Mouse (Mus musculus) forebrain, embryonic 11.5 days (tissue): ENCODE measurements around the gene Dusp2. TPM values are rescaled to one million over a fixed set of nuclear protein-coding genes. Genes with fewer than 3 reads are reported as not detected.

ENCODE experiments used
- ATAC-seq: fragments of 200-750 bp; cut with Nextera tagmentation; replicated peaks from 2 replicates; pipeline ENCODE4 v1.8.0; 2017; ENCODE audit warnings: moderate TSS enrichment; ENCODE audit not compliant: low FRiP score
- DNase-seq: peaks from one replicate; pipeline ENCODE4 v3.0.0-alpha.2; 2017; ENCODE audit warnings: low spot score
- H3K27ac ChIP-seq: fragments of 300-500 bp; sonication (generic); 2 replicates; pipeline ENCODE4 v1.5.1; 2014; ENCODE audit warnings: low read depth, low read length
- H3K27me3 ChIP-seq: fragments of 300-500 bp; sonication (generic); 2 replicates; pipeline ENCODE4 v1.6.1; 2014; ENCODE audit warnings: mild to moderate bottlenecking, low read length, mixed read lengths; ENCODE audit not compliant: control insufficient read depth, insufficient read depth
- H3K36me3 ChIP-seq: fragments of 300-500 bp; sonication (generic); 2 replicates; pipeline ENCODE4 v1.6.1; 2014; ENCODE audit warnings: mild to moderate bottlenecking, low read length, moderate library complexity, mixed read lengths; ENCODE audit not compliant: control insufficient read depth, insufficient read depth
- H3K4me1 ChIP-seq: fragments of 300-500 bp; sonication (generic); replicated peaks from 2 replicates; pipeline ENCODE4 v1.6.1; 2014; ENCODE audit warnings: low read length, mixed read lengths; ENCODE audit not compliant: control insufficient read depth, insufficient read depth
- H3K4me2 ChIP-seq: fragments of 300-500 bp; sonication (generic); 2 replicates; pipeline ENCODE4 v1.6.1; 2014; ENCODE audit warnings: low read depth, mild to moderate bottlenecking, low read length, moderate library complexity, mixed read lengths; ENCODE audit not compliant: severe bottlenecking
- H3K4me3 ChIP-seq: fragments of 300-500 bp; sonication (generic); 2 replicates; pipeline ENCODE4 v1.5.1; 2014; ENCODE audit warnings: low read depth, low read length
- H3K9ac ChIP-seq: fragments of 300-500 bp; sonication (generic); 2 replicates; pipeline ENCODE4 v1.6.1; 2014; ENCODE audit warnings: low read length
- H3K9me3 ChIP-seq: fragments of 300-500 bp; sonication (generic); 2 replicates; pipeline ENCODE4 v1.6.1; 2016; ENCODE audit warnings: low read length, mixed read lengths; ENCODE audit not compliant: control insufficient read depth
- WGBS: fragments of 180-500 bp; shearing (Covaris S2); extraction: QIAGEN DNeasy Blood & Tissue Kit; methylation state at CpG from one replicate; pipeline ENCODE4 v1.1.7; 2014; 5-methylcytosine and 5-hydroxymethylcytosine counted together
- polyA plus RNA-seq: library from polyadenylated mRNA; unstranded; fragments of >200 nt; fragmentation: Nextera tagmentation; extraction: Ambion mirVana; gene quantifications from 2 replicates; pipeline ENCODE4 v1.2.1, GENCODE M21; 2014

Gene Dusp2
- polyA plus RNA-seq, 1 experiment from 2014 or later, result 3.9 TPM

DNA sequence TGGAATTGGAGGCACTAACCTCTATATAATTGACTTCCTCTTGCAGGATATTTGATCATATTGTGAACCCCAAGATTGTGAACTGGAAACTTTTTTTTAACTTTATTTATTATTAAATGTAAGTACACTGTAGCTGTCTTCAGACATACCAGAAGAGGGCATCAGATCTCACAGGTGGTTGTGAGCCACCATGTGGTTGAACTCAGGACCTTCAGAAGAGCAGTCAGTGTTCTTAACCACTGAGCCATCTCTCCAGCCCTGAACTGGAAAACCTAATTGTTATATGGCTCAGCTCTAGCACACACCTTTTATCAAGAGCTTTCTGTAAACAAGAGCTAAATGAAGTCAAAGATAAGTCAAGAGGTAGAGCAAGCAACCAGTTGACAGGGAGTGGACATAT is 29.8 kb upstream of the Dusp2 start:
- Histone ChIP-seq H3K4me3 (no peak overlapping the region), H3K27me3 (no peaks in the 10 kb centered on the region), H3K4me2 (no peak overlapping the region), H3K36me3 (no peaks in the 10 kb centered on the region), H3K9ac (no peak overlapping the region), H3K4me1 (no peaks in the 10 kb centered on the region), H3K9me3 (no peaks in the 10 kb centered on the region), H3K27ac (no peak overlapping the region)
- DNase-seq, result no peak
- no peak for ATAC-seq

DNA sequence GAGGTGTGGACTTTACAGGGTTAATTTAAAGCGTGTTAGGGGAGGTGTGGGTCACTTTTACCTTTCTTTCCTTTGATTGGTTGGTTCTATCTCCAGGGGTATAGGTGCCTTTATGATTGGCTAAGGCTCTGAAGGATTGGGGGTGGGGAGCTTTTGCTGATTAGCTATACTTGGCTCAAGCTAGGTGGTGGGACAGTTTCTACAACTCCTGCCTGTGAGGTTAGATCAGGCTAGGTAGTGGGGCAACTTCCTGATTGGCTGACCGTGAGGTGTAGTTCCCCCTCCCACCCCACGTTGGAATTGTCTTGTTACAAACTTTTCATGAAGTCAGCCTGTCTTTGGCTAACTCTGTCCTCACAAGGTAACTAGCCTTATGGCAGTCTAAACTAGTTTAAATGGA is 28.8 kb upstream of the Dusp2 start:
- Histone ChIP-seq H3K4me2 (no peak overlapping the region), H3K4me3 (no peak overlapping the region), H3K4me1 (no peaks in the 10 kb centered on the region), H3K9ac (no peak overlapping the region), H3K9me3 (no peaks in the 10 kb centered on the region), H3K36me3 (no peaks in the 10 kb centered on the region), H3K27ac (no peak overlapping the region), H3K27me3 (no peaks in the 10 kb centered on the region)
- WGBS, result 40% methylated on average over 3 of the region's 3 CpGs
- ATAC-seq, result no peak
- DNase-seq, result no peak

DNA sequence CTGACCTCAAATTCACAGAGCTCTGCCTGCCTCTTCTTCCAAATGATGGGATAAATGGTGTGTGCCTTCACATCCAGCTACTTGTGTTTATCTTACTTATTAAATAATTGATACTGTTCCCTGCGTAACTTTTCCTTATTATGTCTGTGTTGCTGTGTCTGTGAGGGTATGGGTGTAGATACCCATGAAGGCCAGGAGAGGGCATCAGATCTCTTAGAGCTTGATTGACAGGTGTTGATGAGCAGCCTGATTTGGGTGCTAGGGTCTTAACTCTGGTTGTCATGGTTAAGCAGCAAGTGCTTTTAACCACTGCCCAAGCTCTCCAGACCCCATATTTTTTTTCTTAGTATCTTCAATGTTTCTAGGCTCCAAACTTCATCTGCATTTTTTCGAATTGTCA is 27.3 kb upstream of the Dusp2 start:
- no peaks in the 10 kb centered on the region for H3K9me3 ChIP-seq
- H3K4me1 ChIP-seq, result no peaks in the 10 kb centered on the region
- no peak for ATAC-seq
- H3K9ac ChIP-seq, result no peak overlapping the region
- H3K27ac ChIP-seq, result no peak overlapping the region
- no peaks in the 10 kb centered on the region for H3K27me3 ChIP-seq
- WGBS, result 91% methylated on average over 2 of the region's 2 CpGs
- no peaks in the 10 kb centered on the region for H3K36me3 ChIP-seq
- H3K4me2 ChIP-seq, result no peak overlapping the region
- DNase-seq, result no peak
- H3K4me3 ChIP-seq, result no peak overlapping the region

DNA sequence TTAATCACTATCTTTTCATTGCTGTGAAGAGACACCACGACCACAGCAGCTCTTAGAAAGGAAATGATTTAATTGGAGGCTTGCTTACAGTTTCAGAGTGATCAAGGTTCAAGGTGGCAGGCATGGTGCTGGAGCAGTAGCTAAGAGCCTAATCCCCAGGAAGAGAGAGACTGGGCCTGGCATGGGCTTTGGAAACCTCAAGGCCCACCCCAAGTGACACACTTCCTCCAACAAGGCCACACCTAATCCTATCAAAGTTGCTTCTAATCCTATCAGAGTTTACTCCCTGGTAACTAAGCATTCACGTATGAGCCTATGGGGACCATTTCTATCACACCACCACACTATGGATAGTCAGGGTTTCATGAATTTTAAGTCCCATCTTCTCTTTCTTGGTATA is 25.7 kb upstream of the Dusp2 start:
- no peak for DNase-seq
- Histone ChIP-seq H3K4me1 (no peaks in the 10 kb centered on the region), H3K4me2 (no peak overlapping the region), H3K36me3 (no peaks in the 10 kb centered on the region), H3K27ac (no peak overlapping the region), H3K9ac (no peak overlapping the region), H3K27me3 (no peaks in the 10 kb centered on the region), H3K9me3 (no peaks in the 10 kb centered on the region), H3K4me3 (no peak overlapping the region)
- 50% methylated on average over 2 of the region's 2 CpGs for WGBS
- ATAC-seq, result no peak

DNA sequence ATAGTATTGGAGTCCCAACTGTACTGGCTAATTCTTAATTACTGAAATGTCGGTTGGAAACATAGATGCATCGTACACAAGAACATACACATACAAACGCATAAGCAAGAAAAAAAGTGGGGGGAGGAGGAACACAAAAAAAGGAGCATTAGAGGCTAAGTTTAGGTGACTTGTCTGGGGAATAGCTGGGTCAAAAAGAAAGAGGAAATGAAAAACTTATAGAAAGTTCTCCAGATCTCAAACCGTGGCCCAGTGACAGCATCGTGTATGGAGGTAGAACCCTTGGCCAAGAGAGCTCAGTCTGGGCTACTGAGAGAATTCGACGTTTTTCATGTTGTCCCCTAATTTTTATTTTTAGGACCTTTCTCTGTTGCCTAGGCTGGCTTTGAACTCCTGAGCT is 25.3 kb upstream of the Dusp2 start:
- Histone ChIP-seq H3K36me3 (no peaks in the 10 kb centered on the region), H3K9me3 (no peaks in the 10 kb centered on the region), H3K4me3 (no peak overlapping the region), H3K27ac (no peak overlapping the region), H3K27me3 (no peaks in the 10 kb centered on the region), H3K9ac (no peak overlapping the region), H3K4me1 (no peaks in the 10 kb centered on the region), H3K4me2 (no peak overlapping the region)
- peak; percentile 0 for DNase-seq
- WGBS, result 93% methylated on average over 7 of the region's 7 CpGs
- ATAC-seq, result no peak

DNA sequence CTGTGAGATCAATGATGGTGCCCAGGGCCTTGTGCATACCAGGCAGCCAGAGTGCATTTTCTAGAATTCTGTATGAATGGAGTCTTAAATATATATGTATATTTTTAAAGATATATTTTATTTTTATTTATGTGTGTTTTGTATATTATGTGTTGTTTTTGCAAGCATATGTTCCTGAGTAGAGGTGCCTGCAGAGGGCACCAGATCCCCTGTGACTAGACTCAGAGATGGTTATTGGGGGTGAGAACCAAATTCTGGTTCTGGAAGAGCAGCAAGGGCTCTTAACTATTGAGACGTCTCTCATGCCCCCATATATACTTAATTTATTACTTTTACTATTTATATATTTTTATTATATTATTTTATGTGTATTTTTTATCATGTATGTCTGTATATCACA is 24.8 kb upstream of the Dusp2 start:
- no peak overlapping the region for H3K27ac ChIP-seq
- H3K36me3 ChIP-seq, result no peaks in the 10 kb centered on the region
- WGBS, result 79% methylated on average over 1 of the region's 1 CpGs
- DNase-seq (peak; percentile 3), ATAC-seq (no peak)
- no peak overlapping the region for H3K4me2 ChIP-seq
- no peaks in the 10 kb centered on the region for H3K4me1 ChIP-seq
- H3K9me3 ChIP-seq, result no peaks in the 10 kb centered on the region
- no peaks in the 10 kb centered on the region for H3K27me3 ChIP-seq
- H3K4me3 ChIP-seq, result no peak overlapping the region
- no peak overlapping the region for H3K9ac ChIP-seq

DNA sequence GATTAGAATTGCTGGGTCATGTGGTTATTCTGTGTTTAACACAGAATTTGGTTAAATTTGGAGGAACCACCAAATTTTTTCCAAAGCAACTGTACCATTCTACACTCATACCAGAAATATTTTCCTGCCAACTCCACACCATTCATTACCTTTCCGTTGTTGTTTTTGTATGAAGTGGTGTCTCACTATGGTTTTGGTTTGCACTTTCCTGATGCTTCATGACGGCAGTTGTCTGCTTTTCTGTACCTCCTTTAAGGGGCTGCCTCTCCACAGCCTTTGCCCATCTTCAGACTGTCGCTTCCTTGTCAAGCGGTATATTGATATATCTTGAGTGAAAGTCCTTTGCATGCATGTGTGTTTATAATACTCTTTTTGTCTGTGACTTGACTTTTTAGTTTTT is 23.2 kb upstream of the Dusp2 start:
- no peak for ATAC-seq
- WGBS, result 93% methylated on average over 4 of the region's 4 CpGs
- H3K27me3 ChIP-seq, result no peaks in the 10 kb centered on the region

DNA sequence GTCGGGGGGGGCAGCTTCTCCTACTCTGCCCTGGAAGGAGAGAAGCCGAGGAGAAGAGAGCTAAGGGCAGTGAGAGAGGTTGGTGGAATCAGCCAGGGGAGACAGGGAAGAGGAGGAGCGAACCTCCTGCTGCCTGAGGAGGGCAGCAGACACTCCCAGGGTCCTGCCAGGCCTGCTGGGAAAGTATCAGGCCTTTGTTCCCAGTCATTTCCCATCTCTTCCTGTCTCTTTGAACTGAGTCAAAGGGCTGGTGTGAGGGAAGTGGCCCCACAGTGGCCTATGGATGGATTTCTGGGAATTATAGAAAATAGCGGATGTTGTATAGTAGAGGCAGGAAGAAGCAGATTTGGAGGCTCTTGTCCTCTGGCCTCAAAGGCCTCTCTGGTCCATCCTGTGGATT is 22.1 kb upstream of the Dusp2 start:
- Histone ChIP-seq H3K36me3 (no peaks in the 10 kb centered on the region), H3K27me3 (no peaks in the 10 kb centered on the region), H3K9me3 (no peaks in the 10 kb centered on the region), H3K9ac (no peak overlapping the region), H3K4me2 (no peak overlapping the region), H3K4me1 (no peaks in the 10 kb centered on the region), H3K4me3 (no peak overlapping the region), H3K27ac (no peak overlapping the region)
- DNase-seq, result no peak
- 52% methylated on average over 4 of the region's 4 CpGs for WGBS
- no peak for ATAC-seq

More for the DNA sequence above, 23.2 kb upstream of the Dusp2 start:
- Histone ChIP-seq H3K4me3 (no peak overlapping the region), H3K9me3 (no peaks in the 10 kb centered on the region), H3K9ac (no peak overlapping the region), H3K4me2 (no peak overlapping the region), H3K4me1 (no peaks in the 10 kb centered on the region), H3K36me3 (no peaks in the 10 kb centered on the region), H3K27ac (no peak overlapping the region)
- no peak for DNase-seq

DNA sequence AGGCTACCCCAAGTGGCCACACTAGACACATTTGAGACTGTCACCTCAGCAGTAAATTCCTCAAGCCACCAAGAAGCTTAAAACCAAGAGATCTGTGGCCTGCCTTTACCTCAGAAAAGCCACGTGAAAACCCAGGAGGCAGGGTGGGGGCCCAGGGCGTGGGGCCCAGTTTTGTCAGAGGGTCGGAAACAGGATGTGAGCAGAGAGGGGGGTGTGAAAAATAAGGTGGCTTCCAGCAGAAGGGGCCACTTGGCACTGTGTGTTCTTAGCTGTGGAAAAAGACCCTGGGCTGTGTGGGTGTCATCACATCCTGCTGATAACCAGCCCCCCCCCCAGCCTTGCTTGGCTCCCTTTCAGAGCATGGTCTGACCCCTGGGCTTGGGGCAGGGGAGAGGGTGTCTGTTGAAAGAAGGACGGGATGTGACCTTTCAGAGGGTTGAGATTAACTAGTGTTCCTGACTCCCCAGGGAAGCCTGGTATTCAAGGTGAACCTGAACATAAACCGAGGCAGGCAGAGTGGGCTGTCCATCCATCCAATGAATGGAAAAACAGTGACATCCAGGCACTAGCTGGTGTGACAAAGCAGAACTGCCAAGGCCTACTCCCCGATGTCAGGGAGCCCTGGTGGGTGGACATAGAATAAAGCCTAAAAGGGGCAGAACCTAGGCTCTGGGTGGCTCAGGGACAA is 21.3 kb upstream of the Dusp2 start:
- no peak for DNase-seq
- WGBS, result 75% methylated on average over 6 of the region's 6 CpGs

More for the DNA sequence above, 21.3 kb upstream of the Dusp2 start:
- no peaks in the 10 kb centered on the region for H3K4me1 ChIP-seq
- H3K4me3 ChIP-seq, result no peak overlapping the region
- H3K36me3 ChIP-seq, result no peaks in the 10 kb centered on the region
- no peaks in the 10 kb centered on the region for H3K27me3 ChIP-seq
- no peak overlapping the region for H3K27ac ChIP-seq
- no peak overlapping the region for H3K4me2 ChIP-seq
- H3K9me3 ChIP-seq, result no peaks in the 10 kb centered on the region
- no peak overlapping the region for H3K9ac ChIP-seq
- ATAC-seq, result no peak
